Mouse (Mus musculus) lung, adult 2 months (tissue): Measurements from ENCODE around the gene Polr2m. TPM values are rescaled to one million over a fixed set of nuclear protein-coding genes. Genes with fewer than 3 reads are reported as not detected.

ENCODE experiments used
- DNase-seq: peaks from one replicate; pipeline ENCODE4 v3.0.0; 2022
- H3K4me1 ChIP-seq: fragments of 200-500 bp; 2 replicates; pipeline ENCODE4 v1.6.1; 2011; ENCODE audit warnings: low read length; ENCODE audit not compliant: control insufficient read depth, insufficient read depth
- H3K4me3 ChIP-seq: fragments of 200-500 bp; replicated peaks from 2 replicates; pipeline ENCODE3; 2011; ENCODE audit warnings: low read depth, mild to moderate bottlenecking, control low read depth, low read length; ENCODE audit errors: extremely low read depth
- CTCF ChIP-seq: fragments of 200-500 bp; IDR thresholded peaks from 2 replicates; pipeline ENCODE4 v1.5.1; 2011; ENCODE audit warnings: mild to moderate bottlenecking, low read length, control low read depth; ENCODE audit not compliant: insufficient read depth
- POLR2A ChIP-seq: fragments of 200-500 bp; IDR thresholded peaks from 2 replicates; pipeline ENCODE4 v1.6.1; 2011; ENCODE audit warnings: low read depth, mild to moderate bottlenecking, control low read depth, low read length, borderline replicate concordance; ENCODE audit errors: extremely low read depth
- WGBS: fragments of 180-500 bp; shearing (Covaris S2); methylation state at CpG from one replicate; pipeline ENCODE4 v1.1.7; 2018; 5-methylcytosine and 5-hydroxymethylcytosine counted together
- polyA plus RNA-seq: library from polyadenylated mRNA; depleted of rRNA; stranded (reverse); fragments of >200 nt; gene quantifications from 2 replicates; pipeline ENCODE4 v1.2.3, GENCODE M21; 2012

Polr2m gene
- polyA plus RNA-seq, 1 experiment, result 403 TPM

DNA sequence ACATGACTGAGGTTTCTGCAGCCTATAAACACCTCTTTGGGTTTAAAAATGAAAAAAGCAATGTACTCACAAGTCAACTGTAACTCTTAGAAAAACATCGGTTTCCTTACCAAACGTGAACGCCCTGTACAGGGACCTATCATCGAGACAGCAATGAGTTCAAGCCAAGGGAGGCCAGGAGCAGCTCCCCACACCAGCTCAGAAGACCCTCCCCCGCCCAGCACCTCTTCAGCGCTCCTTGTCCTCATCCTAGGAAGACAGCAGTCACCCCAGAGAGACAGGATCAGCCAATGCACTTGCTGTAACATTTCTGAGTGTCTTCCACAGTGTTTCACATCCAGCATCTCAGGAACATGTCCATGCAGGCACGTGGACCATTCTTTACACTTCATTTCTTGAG, 7.1 kb downstream of the Polr2m start:
- no peak overlapping the region for H3K4me3 ChIP-seq
- no peaks in the 10 kb centered on the region; the same call in 1 of the 2 replicates for H3K4me1 ChIP-seq
- DNase-seq, result no peak
- 93% methylated on average over 7 of the region's 7 CpGs for WGBS
- no peak for TF ChIP-seq POLR2A
- no peak for TF ChIP-seq CTCF

DNA sequence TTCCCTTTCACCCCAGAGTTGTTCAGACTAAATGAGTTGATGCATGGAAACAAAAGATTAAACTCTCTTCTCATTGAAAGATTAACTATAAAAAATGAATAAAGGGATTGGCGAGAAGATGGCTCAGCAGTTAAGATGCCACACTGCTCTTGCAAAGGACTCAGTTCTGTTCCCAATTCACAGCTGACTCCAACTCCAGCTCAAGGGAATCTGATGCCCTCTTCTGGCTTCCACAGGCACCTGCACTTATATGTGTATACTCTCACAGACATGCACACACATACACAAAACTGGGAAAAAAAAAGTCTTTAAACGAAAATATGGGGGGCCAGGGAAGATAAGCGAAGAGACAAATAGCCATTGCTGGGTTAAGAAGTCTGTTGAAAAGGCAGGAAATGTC, 9.1 kb downstream of the Polr2m start:
- no peak for TF ChIP-seq POLR2A
- no peak for TF ChIP-seq CTCF
- no peaks in the 10 kb centered on the region for H3K4me1 ChIP-seq
- WGBS, result 97% methylated on average over 3 of the region's 3 CpGs
- H3K4me3 ChIP-seq, result no peak overlapping the region
- no peak for DNase-seq

DNA sequence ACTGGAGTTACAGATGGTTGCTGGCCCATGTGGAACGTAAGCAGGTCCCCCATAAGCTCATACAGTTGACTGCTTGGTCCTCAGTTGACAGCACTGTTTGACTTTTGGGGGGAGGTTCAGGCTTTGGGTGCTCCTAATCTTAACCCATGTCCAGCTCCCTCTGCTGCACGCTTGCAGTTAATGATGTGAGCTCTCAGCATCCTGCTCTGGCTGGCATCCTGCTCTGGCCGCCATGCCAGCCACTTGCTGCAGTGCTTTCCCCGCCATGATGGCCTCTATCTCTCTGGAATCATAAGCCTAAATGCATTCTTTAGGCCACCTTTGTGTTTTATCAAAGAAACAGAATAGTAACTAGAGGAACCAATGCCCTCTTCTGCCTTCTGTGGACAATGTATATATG, 10.2 kb downstream of the Polr2m start:
- TF ChIP-seq CTCF (no peak), POLR2A (no peak)
- 96% methylated on average over 4 of the region's 4 CpGs for WGBS
- no peak for DNase-seq
- Histone ChIP-seq H3K4me3 (no peak overlapping the region), H3K4me1 (no peaks in the 10 kb centered on the region)

DNA sequence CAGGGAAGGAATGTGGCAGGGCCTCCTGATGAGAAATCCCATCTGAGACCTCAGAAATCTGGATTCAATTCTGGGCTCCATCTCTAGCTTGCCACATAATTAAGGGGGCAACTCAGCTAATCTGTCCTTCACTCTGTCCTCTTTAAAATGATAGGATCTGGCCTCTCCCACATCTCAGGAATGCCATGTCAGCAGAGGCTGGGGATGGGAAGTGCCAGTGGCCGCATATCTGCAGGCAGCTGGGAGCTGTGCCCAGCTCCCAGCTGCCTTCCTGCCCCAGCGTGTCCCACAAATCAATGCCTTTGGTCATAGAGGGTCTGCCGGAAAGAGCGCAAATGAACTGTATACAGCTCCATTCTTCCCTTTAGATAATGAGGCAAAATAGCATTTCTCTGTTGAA, 18.3 kb downstream of the Polr2m start:
- no peak for DNase-seq
- no peak overlapping the region for H3K4me3 ChIP-seq
- TF ChIP-seq POLR2A (no peak), CTCF (no peak)
- no peaks in the 10 kb centered on the region for H3K4me1 ChIP-seq
- 55% methylated on average over 4 of the region's 4 CpGs for WGBS

DNA sequence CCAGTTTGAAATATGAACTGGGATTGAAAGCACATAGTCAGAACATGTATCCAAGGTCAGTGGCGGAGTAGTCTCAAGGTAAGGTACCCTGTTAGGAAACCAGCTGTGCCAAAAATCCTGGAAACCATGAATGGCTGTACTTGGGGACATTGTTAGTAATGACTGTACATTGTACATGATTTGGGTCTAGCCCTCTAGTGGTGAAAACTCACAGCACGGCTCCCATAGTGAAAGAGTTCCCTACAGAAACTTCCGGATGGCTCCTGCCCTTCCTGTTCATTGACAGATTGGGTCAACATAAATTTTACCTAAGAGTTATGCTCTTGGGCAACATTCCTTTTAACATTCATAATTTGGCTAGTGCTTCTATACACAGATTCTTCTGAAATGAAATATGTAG, 19.6 kb downstream of the Polr2m start:
- TF ChIP-seq CTCF, result no peak
- TF ChIP-seq POLR2A, result no peak
- H3K4me3 ChIP-seq, result no peak overlapping the region
- no peak for DNase-seq
- WGBS, result 57% methylated on average over 3 of the region's 3 CpGs
- no peaks in the 10 kb centered on the region for H3K4me1 ChIP-seq

DNA sequence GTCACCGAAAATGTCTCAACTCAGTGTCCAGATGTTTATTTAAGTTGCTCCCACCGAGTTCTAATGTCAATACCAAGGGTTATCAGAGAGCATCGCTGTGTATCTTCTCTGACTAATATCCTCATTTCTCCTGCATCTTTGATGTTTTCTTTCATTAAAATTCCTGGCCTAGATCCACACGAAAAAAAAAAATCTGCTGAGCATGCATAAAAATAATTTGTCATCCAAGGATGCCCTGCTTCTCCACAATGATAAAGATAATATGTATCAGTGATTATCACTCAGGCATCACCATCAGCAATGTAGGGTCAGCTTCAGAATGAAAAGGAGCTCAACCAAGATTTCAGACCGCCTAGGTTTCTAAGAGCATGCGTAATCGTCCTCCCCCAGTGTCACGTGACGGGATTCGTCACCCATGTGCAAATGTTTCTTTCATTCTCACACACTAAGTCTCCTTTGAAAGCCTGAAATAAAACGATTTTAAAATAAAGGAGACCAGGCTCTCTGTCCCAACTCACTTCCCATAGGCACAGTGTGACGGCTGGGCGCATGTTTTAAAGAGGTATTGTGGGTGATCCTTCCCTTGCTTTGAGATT, 22.6 kb downstream of the Polr2m start:
- DNase-seq, result no peak
- TF ChIP-seq POLR2A (no peak), CTCF (no peak)
- no peaks in the 10 kb centered on the region for H3K4me1 ChIP-seq
- WGBS, result 43% methylated on average over 13 of the region's 13 CpGs
- no peak overlapping the region for H3K4me3 ChIP-seq

DNA sequence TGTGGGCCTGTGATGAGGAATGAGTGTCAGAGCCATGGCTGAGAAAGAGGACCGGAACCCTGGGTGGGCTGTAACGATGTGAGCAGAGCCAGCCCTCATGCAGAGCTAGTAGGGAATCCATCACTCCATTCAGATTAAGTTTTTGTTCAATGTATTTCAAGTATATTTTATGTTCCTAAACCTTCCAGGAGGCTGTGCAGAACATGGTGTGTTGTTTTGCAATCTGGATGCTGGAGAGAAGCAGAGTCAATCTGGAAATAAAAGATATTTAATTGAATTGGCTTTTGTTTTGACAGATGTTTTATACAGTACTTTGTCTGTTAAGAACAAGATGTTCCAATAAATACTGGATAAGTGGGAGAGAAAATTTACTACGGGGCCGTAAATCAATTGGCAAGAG, 29.0 kb downstream of the Polr2m start:
- no peaks in the 10 kb centered on the region for H3K4me1 ChIP-seq
- DNase-seq, result no peak
- 86% methylated on average over 4 of the region's 4 CpGs for WGBS
- no peak overlapping the region for H3K4me3 ChIP-seq
- TF ChIP-seq CTCF (no peak), POLR2A (no peak)

DNA sequence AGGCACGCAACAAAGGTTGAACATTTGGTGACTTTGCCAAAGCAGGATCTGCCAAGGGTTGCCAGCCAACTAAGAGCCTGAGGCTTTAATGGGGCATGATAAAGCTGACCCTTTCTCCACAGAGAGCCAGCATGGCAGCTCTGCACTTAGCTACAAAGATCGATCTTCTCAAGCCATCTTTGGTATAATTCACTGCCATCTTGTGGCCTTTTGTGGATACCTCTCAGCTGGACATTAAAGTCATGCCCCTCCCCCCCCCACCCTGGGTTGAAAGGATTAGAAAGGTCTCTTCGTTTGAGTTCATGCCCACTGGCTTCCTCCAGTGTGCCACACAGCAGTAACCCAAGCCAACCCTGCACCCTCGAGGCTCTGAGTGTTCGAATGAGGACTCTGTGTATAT, 31.8 kb downstream of the Polr2m start:
- no peak for DNase-seq
- WGBS, result 57% methylated on average over 5 of the region's 5 CpGs
- Histone ChIP-seq H3K4me3 (no peak overlapping the region), H3K4me1 (no peaks in the 10 kb centered on the region)
- TF ChIP-seq CTCF, result no peak
- TF ChIP-seq POLR2A, result no peak

DNA sequence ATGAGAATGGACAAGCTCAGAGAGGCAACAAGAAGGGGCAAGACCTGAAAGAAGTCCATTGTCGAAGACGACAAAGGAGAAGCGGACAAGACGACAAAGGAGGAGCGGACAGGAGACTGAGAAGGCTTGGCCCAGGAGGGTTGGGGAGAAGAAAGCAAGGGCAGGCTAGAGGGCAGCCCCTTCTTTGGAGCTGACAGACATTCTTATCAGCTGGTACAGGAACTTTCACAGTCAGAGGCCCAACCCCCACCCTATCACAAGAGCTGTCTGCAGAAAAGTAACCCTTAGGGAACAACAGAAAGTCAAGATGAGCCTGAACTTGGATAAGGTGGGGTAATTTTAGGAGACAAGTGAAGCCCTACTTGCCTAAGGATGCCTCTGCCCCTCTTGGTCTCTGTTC, 32.4 kb downstream of the Polr2m start:
- TF ChIP-seq CTCF (no peak), POLR2A (no peak)
- 83% methylated on average over 5 of the region's 5 CpGs for WGBS
- H3K4me3 ChIP-seq, result no peak overlapping the region
- DNase-seq, result no peak
- H3K4me1 ChIP-seq, result no peaks in the 10 kb centered on the region

DNA sequence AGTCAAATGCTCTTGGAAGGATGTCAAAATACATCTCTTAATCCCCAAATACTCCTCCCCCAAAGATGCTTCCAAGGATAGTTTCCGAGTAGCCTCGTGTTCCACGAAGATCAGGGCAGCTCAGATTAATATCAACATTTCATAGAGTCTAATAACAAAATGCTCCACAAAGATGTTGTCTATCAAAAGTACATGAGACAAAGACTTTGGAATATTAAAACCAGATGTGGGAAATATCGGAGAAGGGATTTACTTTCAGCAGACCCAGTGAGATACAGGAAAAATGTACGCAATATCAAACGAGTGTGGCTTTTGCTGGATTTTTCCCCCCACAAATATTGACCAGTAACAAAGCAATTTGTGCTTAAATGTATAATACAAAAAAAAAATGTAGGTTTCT, 35.1 kb downstream of the Polr2m start:
- WGBS, result 62% methylated on average over 6 of the region's 6 CpGs
- no peaks in the 10 kb centered on the region for H3K4me1 ChIP-seq
- H3K4me3 ChIP-seq, result no peak overlapping the region
- TF ChIP-seq POLR2A, result no peak
- no peak for TF ChIP-seq CTCF
- no peak for DNase-seq
